Mouse (Mus musculus): ENCODE results near the gene Rasgef1a. TPM values are rescaled to one million over a fixed set of nuclear protein-coding genes. Genes with fewer than 3 reads are reported as not detected.

The Rasgef1a gene
- total and polyA plus RNA-seq, 3 experiments = 0.04 to 0.19 TPM; not detected in 1

DNA sequence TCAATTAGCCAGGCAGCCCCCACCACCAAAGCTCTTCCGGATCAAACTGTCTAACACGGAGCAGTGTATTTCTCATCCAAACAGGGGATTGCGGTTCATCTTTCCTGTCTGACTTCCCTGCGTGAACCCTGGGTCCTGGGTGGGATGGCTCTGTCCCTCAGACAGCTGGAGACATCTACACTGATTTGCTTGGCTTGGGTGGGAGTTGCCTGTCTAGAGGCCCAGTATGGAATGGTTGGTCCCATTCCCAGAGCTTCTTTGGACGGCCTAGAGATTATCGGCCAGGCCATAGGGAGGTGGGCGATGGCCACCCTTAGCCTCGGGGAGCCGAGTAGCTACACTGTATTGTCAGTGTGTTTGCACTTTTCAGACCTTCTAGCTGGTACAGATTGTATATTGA, 79.6 kb downstream of the Rasgef1a start:
- H3K9me3 ChIP-seq (replicated peaks; ENCODE audit: insufficient read depth, low read length) = no peaks in the 10 kb centered on the region
- no peak for DNase-seq (ENCODE audit: low read depth, low spot score)
- peaks cover 0 to 3% of the 10 kb centered on the region in 2 experiments; a peak in 3 of 4 replicates for H3K27me3 ChIP-seq (ENCODE audit: control insufficient read depth in 1 of 2, insufficient read depth in 2 of 2, low read length in 2 of 2)
- no peak overlapping the region for H3K27ac ChIP-seq (ENCODE audit: control insufficient read depth, low read depth, low read length)
- no peak overlapping the region for H3K4me3 ChIP-seq (ENCODE audit: control insufficient read depth in 1 of 2, insufficient read depth in 1 of 2, low read depth in 2 of 2, low read length in 2 of 2)
- H3K79me2 ChIP-seq (ENCODE audit: control insufficient read depth, insufficient read depth, low read length, poor library complexity) = no peaks in the 10 kb centered on the region
- no peaks in the 10 kb centered on the region for H3K4me1 ChIP-seq (ENCODE audit: control insufficient read depth in 1 of 2, insufficient read depth in 2 of 2, low read length in 2 of 2)
- TF ChIP-seq MXI1 (IDR thresholded peaks at IDR 0.05; ENCODE audit: low read depth, low read length) (no peak), CHD2 (IDR thresholded peaks at IDR 0.05; ENCODE audit: low read length) (no peak), SIN3A (IDR thresholded peaks at IDR 0.05; ENCODE audit: low read length) (no peak), MEF2A (IDR thresholded peaks at IDR 0.05; ENCODE audit: extremely low read depth, insufficient replicate concordance, low read depth, low read length, poor library complexity, severe bottlenecking) (no peak), ZKSCAN1 (IDR thresholded peaks at IDR 0.05; ENCODE audit: low read depth, low read length) (no peak), USF1 (IDR thresholded peaks at IDR 0.05; ENCODE audit: low read depth, low read length) (no peak), MYB (IDR thresholded peaks at IDR 0.05; ENCODE audit: low read depth, low read length) (no peak), EP300 (IDR thresholded peaks at IDR 0.05; ENCODE audit: low read depth in 1 of 2, low read length in 2 of 2) (no peak), MAFK (IDR thresholded peaks at IDR 0.05; ENCODE audit: borderline replicate concordance, low read depth, low read length) (no peak), TCF12 (IDR thresholded peaks at IDR 0.05; ENCODE audit: low read depth, low read length) (no peak)
- H3K9ac ChIP-seq (ENCODE audit: control insufficient read depth, low read depth, low read length, poor library complexity, severe bottlenecking) = no peak overlapping the region
- H3K36me3 ChIP-seq (ENCODE audit: control insufficient read depth in 1 of 2, insufficient read depth in 2 of 2, low read length in 2 of 2) = no peaks in the 10 kb centered on the region

DNA sequence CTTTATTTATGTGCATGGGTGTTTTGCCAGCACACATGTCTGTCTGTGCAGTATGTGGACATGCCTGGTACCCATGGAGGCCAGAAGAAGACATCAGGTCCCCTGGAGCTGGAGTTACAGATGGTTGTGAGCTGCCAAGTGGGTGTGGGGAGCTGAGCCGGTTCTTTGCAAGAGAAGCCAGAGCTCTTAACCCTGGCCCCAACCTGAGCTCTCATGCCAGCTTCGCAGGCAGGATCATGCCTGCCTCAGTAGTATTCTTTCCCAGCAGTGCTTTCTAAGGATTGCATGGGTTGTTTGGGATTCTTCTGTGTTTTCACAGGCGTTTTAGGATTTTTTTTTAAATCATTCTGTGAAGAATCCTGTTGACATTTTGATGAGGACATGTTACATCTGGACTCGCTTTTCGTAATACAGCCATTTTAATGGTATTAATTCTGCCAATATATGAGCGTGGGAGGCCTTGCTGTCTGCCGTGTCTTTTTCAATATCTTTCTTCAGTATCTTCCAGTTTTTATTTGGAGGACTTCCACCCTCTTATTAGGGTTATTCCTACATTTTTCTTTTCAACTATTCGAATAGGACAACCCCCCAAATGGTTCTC, 86.6 kb downstream of the Rasgef1a start:
- no peak for DNase-seq (ENCODE audit: low read depth, low spot score)
- H3K27me3 ChIP-seq (ENCODE audit: control insufficient read depth in 1 of 2, insufficient read depth in 2 of 2, low read length in 2 of 2) = peaks cover 0 to 3% of the 10 kb centered on the region in 2 experiments; a peak in 3 of 4 replicates
- no peaks in the 10 kb centered on the region for H3K9me3 ChIP-seq (replicated peaks; ENCODE audit: insufficient read depth, low read length)
- no peak overlapping the region for H3K4me3 ChIP-seq (ENCODE audit: control insufficient read depth in 1 of 2, insufficient read depth in 1 of 2, low read depth in 2 of 2, low read length in 2 of 2)
- H3K27ac ChIP-seq (ENCODE audit: control insufficient read depth, low read depth, low read length) = no peak overlapping the region
- no peak for TF ChIP-seq MYC (IDR thresholded peaks at IDR 0.05; ENCODE audit: low read depth, low read length)
- no peaks in the 10 kb centered on the region for H3K4me1 ChIP-seq (ENCODE audit: control insufficient read depth in 1 of 2, insufficient read depth in 2 of 2, low read length in 2 of 2)
- no peak overlapping the region for H3K9ac ChIP-seq (ENCODE audit: control insufficient read depth, low read depth, low read length, poor library complexity, severe bottlenecking)
- no peaks in the 10 kb centered on the region for H3K36me3 ChIP-seq (ENCODE audit: control insufficient read depth in 1 of 2, insufficient read depth in 2 of 2, low read length in 2 of 2)
- no peaks in the 10 kb centered on the region for H3K79me2 ChIP-seq (ENCODE audit: control insufficient read depth, insufficient read depth, low read length, poor library complexity)

DNA sequence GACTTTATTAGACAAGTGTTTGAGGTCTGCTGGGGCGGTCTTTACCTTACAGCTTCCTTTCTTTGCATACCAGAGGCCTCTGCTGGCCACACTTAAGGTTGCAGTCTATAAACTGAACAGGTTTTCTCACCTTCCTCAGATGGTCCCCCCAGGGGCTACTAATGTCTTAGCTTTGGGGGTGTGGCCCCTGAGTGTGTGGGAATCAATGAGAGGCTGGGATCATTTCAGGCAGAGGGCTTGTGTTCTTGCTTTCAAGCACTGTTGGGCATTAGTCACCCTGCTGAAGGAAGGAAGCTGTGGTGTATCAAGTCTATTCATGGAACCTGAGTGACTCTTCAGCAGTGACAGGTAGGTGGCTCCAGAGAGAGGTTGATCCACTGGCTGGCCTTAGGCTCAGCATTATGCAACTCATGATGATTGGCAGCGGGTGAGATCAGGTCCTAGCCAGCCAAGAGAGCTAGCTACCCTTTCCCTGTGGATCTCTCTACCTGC, 88.1 kb downstream of the Rasgef1a start:
- Histone ChIP-seq H3K9me3 (replicated peaks; ENCODE audit: insufficient read depth, low read length) (no peaks in the 10 kb centered on the region), H3K27me3 (ENCODE audit: control insufficient read depth in 1 of 2, insufficient read depth in 2 of 2, low read length in 2 of 2) (peaks cover 0 to 3% of the 10 kb centered on the region in 2 experiments; a peak in 3 of 4 replicates), H3K4me3 (ENCODE audit: control insufficient read depth in 1 of 2, insufficient read depth in 1 of 2, low read depth in 2 of 2, low read length in 2 of 2) (no peak overlapping the region), H3K36me3 (ENCODE audit: control insufficient read depth in 1 of 2, insufficient read depth in 2 of 2, low read length in 2 of 2) (no peaks in the 10 kb centered on the region), H3K4me1 (ENCODE audit: control insufficient read depth in 1 of 2, insufficient read depth in 2 of 2, low read length in 2 of 2) (no peaks in the 10 kb centered on the region), H3K9ac (ENCODE audit: control insufficient read depth, low read depth, low read length, poor library complexity, severe bottlenecking) (no peak overlapping the region), H3K79me2 (ENCODE audit: control insufficient read depth, insufficient read depth, low read length, poor library complexity) (no peaks in the 10 kb centered on the region), H3K27ac (ENCODE audit: control insufficient read depth, low read depth, low read length) (no peak overlapping the region)
- peak; percentile 18 for DNase-seq (ENCODE audit: low read depth, low spot score)
- TF ChIP-seq USF1 (IDR thresholded peaks at IDR 0.05; ENCODE audit: low read depth, low read length) (no peak), TBP (IDR thresholded peaks at IDR 0.05; ENCODE audit: low read depth, low read length) (no peak), EP300 (IDR thresholded peaks at IDR 0.05; ENCODE audit: low read depth in 1 of 2, low read length in 2 of 2) (no peak), RCOR1 (IDR thresholded peaks at IDR 0.05; ENCODE audit: low read depth, low read length) (no peak), SMC3 (IDR thresholded peaks at IDR 0.05; ENCODE audit: low read depth, low read length) (peak; percentile 25; the same call in 1 of the 2 replicates), TCF12 (IDR thresholded peaks at IDR 0.05; ENCODE audit: low read depth, low read length) (no peak), ZNF384 (IDR thresholded peaks at IDR 0.05; ENCODE audit: low read depth, low read length) (no peak), ZC3H11A (IDR thresholded peaks at IDR 0.05; ENCODE audit: low read depth, low read length) (no peak), POLR2A (IDR thresholded peaks at IDR 0.05; ENCODE audit: control insufficient read depth in 1 of 2, insufficient read depth in 1 of 2, low read depth in 1 of 2, low read length in 2 of 2, poor library complexity in 1 of 2) (no peak), MEF2A (IDR thresholded peaks at IDR 0.05; ENCODE audit: extremely low read depth, insufficient replicate concordance, low read depth, low read length, poor library complexity, severe bottlenecking) (no peak), GATA1 (IDR thresholded peaks at IDR 0.05; ENCODE audit: low read depth, low read length) (no peak), MYC (IDR thresholded peaks at IDR 0.05; ENCODE audit: low read depth, low read length) (no peak), MAZ (IDR thresholded peaks at IDR 0.05; ENCODE audit: low read depth, low read length) (no peak), POLR2AphosphoS5 (IDR thresholded peaks at IDR 0.05; ENCODE audit: borderline replicate concordance, low read depth, low read length) (no peak), E2F4 (IDR thresholded peaks at IDR 0.05; ENCODE audit: borderline replicate concordance, low read depth, low read length) (no peak), POLR2AphosphoS2 (IDR thresholded peaks at IDR 0.05; ENCODE audit: low read length) (no peak), RAD21 (IDR thresholded peaks at IDR 0.05; ENCODE audit: low read depth, low read length) (peak; percentile 18), ETS1 (IDR thresholded peaks at IDR 0.05; ENCODE audit: low read depth, low read length) (no peak), ZMIZ1 (IDR thresholded peaks at IDR 0.05; ENCODE audit: low read depth, low read length) (no peak)
